Mouse (Mus musculus) liver, embryonic 13.5 days (tissue): ENCODE results near the gene Cyp2b10. TPM values are rescaled to one million over a fixed set of nuclear protein-coding genes. Genes with fewer than 3 reads are reported as not detected.
A peak's percentile ranks its signal among the peaks of the same experiment; 100 is the strongest.
"Not testable (repeated sequence)": the region's sequence is repeated elsewhere in the genome, so short reads cannot be mapped to it uniquely, and the experiment has no call there.

Source experiments
- ATAC-seq: fragments of 200-750 bp; cut with Nextera tagmentation; 2 replicates; pipeline ENCODE4 v1.8.0; 2017; ENCODE audit warnings: low read depth, mild to moderate bottlenecking, moderate number of reproducible peaks, moderate library complexity
- DNase-seq: peaks from one replicate; pipeline ENCODE4 v3.0.0; 2022
- H3K27ac ChIP-seq: fragments of 300-500 bp; sonication (generic); 2 replicates; pipeline ENCODE4 v1.5.1; 2015; ENCODE audit warnings: moderate library complexity, mild to moderate bottlenecking, inconsistent platforms
- H3K27me3 ChIP-seq: fragments of 300-500 bp; sonication (generic); 2 replicates; pipeline ENCODE4 v1.6.1; 2015; ENCODE audit warnings: mild to moderate bottlenecking, inconsistent platforms
- H3K36me3 ChIP-seq: fragments of 300-500 bp; sonication (generic); 2 replicates; pipeline ENCODE4 v1.6.1; 2015; ENCODE audit warnings: mild to moderate bottlenecking, inconsistent platforms
- H3K4me1 ChIP-seq: fragments of 300-500 bp; sonication (generic); replicated peaks from 2 replicates; pipeline ENCODE4 v1.6.1; 2015; ENCODE audit warnings: inconsistent platforms
- H3K4me2 ChIP-seq: fragments of 300-500 bp; sonication (generic); 2 replicates; pipeline ENCODE4 v1.6.1; 2015; ENCODE audit warnings: inconsistent platforms, mild to moderate bottlenecking, moderate library complexity
- H3K4me3 ChIP-seq: fragments of 300-500 bp; sonication (generic); replicated peaks from 2 replicates; pipeline ENCODE4 v1.5.1; 2015; ENCODE audit warnings: mild to moderate bottlenecking, inconsistent platforms
- H3K9ac ChIP-seq: fragments of 300-500 bp; sonication (generic); 2 replicates; pipeline ENCODE4 v1.6.1; 2015; ENCODE audit warnings: mild to moderate bottlenecking, inconsistent platforms
- H3K9me3 ChIP-seq: fragments of 300-500 bp; sonication (generic); replicated peaks from 2 replicates; pipeline ENCODE4 v1.6.1; 2016; ENCODE audit warnings: inconsistent platforms
- WGBS: fragments of 180-500 bp; shearing (Covaris S2); methylation state at CpG from one replicate; pipeline ENCODE4 v1.1.7; 2015; ENCODE audit not compliant: insufficient replicate concordance; 5-methylcytosine and 5-hydroxymethylcytosine counted together
- polyA plus RNA-seq: library from polyadenylated mRNA; unstranded; fragments of >200 nt; fragmentation: Nextera tagmentation; extraction: Ambion mirVana; gene quantifications from 2 replicates; pipeline ENCODE4 v1.2.1, GENCODE M21; 2015

Cyp2b10 gene
- polyA plus RNA-seq, 1 experiment from 2014 or later: 0.05 TPM

- peaks cover 15% of the 10 kb centered on the region; the same call in 1 of the 2 replicates for H3K27me3 ChIP-seq
- not testable (repeated sequence) for ATAC-seq, H3K9me3 ChIP-seq, H3K4me3 ChIP-seq, DNase-seq, H3K4me2 ChIP-seq, H3K27ac ChIP-seq, H3K9ac ChIP-seq, H3K36me3 ChIP-seq, H3K4me1 ChIP-seq
- 17% methylated on average over 7 of the region's 7 CpGs for WGBS
Measured at GRCm38 (mm10) chr7:25880721-25881120, 16.7 kb upstream of the Cyp2b10 start.

GRCm38 (mm10) chr7:25884272-25884671 is 13.1 kb upstream of the Cyp2b10 start:
- H3K4me2 ChIP-seq: no peak overlapping the region
- H3K27me3 ChIP-seq: peaks cover 15% of the 10 kb centered on the region; the same call in 1 of the 2 replicates
- no peaks in the 10 kb centered on the region for H3K36me3 ChIP-seq
- no peak for DNase-seq
- WGBS: 51% methylated on average over 1 of the region's 1 CpGs
- H3K9me3 ChIP-seq: no peaks in the 10 kb centered on the region
- no peak for ATAC-seq
- no peak overlapping the region for H3K27ac ChIP-seq
- H3K4me1 ChIP-seq: no peaks in the 10 kb centered on the region
- H3K4me3 ChIP-seq: no peak overlapping the region
- H3K9ac ChIP-seq: no peak overlapping the region

DNA sequence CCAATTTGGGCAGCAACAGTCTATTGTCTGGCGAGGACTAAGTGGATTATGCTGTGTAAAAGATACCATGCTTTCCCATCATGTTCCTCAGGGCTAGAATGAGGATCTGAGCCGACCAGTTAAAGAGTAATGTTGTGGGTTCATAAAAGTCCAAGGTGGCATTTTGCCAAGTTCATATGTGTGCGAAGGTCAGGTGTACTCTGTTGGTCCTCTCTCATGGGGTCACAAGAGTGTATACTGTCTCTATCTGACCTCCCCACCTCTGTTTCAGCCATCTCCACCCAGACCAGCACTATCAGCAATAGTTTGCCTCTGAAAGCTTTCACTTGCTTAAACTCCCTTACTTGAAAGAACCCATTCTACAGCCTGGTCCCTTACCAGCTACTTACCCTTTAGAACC is 9.7 kb upstream of the Cyp2b10 start:
- ATAC-seq: no peak
- WGBS: 49% methylated on average over 3 of the region's 3 CpGs

GRCm38 (mm10) chr7:25893159-25893558 is 4.3 kb upstream of the Cyp2b10 start:
- Histone ChIP-seq H3K27me3 (no peaks in the 10 kb centered on the region), H3K4me3 (no peak overlapping the region), H3K9me3 (no peaks in the 10 kb centered on the region), H3K36me3 (no peaks in the 10 kb centered on the region), H3K4me1 (no peaks in the 10 kb centered on the region), H3K4me2 (no peak overlapping the region), H3K9ac (no peak overlapping the region), H3K27ac (no peak overlapping the region)
- WGBS: 74% methylated on average over 5 of the region's 5 CpGs
- DNase-seq: no peak
- ATAC-seq: no peak

More for the DNA sequence above, 9.7 kb upstream of the Cyp2b10 start:
- no peak overlapping the region for H3K4me2 ChIP-seq
- H3K9ac ChIP-seq: no peak overlapping the region
- H3K4me3 ChIP-seq: no peak overlapping the region
- no peaks in the 10 kb centered on the region for H3K4me1 ChIP-seq
- no peaks in the 10 kb centered on the region for H3K27me3 ChIP-seq
- H3K9me3 ChIP-seq: no peaks in the 10 kb centered on the region
- no peak overlapping the region for H3K27ac ChIP-seq
- DNase-seq: no peak
- no peaks in the 10 kb centered on the region for H3K36me3 ChIP-seq

DNA sequence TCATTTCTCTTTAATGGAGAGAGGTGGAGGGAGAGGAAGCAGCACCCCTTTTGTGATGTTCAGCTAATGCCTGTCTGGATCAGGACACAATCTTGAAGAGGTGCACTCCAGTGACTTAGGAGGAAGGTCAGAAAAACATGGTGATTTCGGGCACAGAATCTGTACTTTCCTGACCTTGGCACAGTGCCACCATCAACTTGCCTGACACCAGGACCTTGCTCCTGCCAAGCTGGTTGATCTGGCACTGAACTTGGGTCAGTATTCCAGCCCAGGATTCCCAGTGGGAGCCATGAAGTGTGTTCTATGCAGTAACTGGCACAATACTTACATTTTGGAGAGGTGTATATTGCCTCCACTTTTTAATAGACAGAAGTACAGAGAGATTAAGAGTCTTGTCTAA is 2.3 kb upstream of the Cyp2b10 start:
- H3K4me1 ChIP-seq: no peaks in the 10 kb centered on the region
- no peak overlapping the region for H3K9ac ChIP-seq
- no peak overlapping the region for H3K4me2 ChIP-seq
- WGBS: 32% methylated on average over 1 of the region's 1 CpGs
- H3K27me3 ChIP-seq: no peaks in the 10 kb centered on the region
- no peak overlapping the region for H3K27ac ChIP-seq
- H3K36me3 ChIP-seq: no peaks in the 10 kb centered on the region
- H3K4me3 ChIP-seq: no peak overlapping the region
- ATAC-seq (no peak), DNase-seq (no peak)
- H3K9me3 ChIP-seq: no peaks in the 10 kb centered on the region

DNA sequence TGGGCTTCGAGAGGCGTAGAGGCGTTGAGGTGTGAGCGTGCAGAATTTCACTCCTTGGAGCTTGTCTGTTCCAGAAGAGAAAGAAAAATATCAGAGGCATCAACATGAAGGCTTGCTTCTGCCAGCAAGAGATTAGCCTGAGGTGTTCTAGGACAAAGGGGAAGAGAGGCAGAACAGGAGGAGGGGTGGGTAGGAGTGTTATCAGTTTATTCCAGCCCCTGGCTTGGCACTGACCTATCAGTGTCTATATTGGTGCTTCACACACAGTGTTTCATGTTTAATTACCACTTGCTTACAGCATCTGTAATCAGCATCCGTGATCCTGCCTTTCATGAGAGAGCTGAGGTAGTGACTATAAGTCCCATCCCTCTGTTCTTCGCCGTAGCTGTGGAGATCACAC is 644 bp downstream of the Cyp2b10 start:
- Histone ChIP-seq H3K9me3 (no peaks in the 10 kb centered on the region), H3K36me3 (no peaks in the 10 kb centered on the region), H3K4me3 (no peak overlapping the region), H3K9ac (no peak overlapping the region), H3K4me1 (no peaks in the 10 kb centered on the region), H3K4me2 (no peak overlapping the region), H3K27ac (no peak overlapping the region), H3K27me3 (no peaks in the 10 kb centered on the region)
- DNase-seq (no peak), ATAC-seq (peak; percentile 47; the same call in 1 of the 2 replicates)
- 50% methylated on average over 7 of the region's 7 CpGs for WGBS

DNA sequence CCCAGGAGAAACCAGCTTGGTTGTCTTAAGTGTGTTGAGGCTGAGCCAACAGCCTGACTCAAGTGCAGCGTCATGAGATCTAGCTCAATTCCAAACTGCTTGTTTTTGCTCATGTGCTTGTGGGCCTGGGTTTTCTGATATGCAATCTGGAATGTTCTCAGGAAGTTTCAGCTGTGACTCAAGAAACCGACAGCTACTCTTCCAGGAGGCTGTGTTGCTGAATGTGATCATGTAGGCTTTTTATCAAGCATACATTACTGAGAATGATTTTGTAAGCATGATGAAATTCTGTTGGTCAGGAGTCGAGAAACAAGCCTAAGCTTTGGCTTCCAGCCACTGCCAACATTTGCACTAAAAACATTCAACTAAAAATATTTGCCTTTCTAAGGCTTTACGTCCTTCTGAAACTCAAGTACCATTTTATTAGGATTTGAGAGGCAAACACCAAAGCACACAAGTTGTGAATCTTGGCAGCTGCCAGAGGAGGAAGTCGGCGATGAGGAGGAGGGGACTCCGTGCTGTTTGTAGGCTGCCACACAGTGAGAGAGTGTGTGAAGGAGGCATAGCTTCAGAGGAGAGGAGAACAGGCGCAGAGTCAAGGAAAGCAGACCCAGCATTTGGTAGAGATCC is 4.8 kb downstream of the Cyp2b10 start:
- Histone ChIP-seq H3K9ac (no peak overlapping the region), H3K9me3 (no peaks in the 10 kb centered on the region), H3K27me3 (no peaks in the 10 kb centered on the region), H3K4me3 (no peak overlapping the region), H3K4me1 (no peaks in the 10 kb centered on the region), H3K27ac (no peak overlapping the region), H3K36me3 (no peaks in the 10 kb centered on the region), H3K4me2 (no peak overlapping the region)
- 27% methylated on average over 8 of the region's 8 CpGs for WGBS
- no peak for DNase-seq
- ATAC-seq: no peak

GRCm38 (mm10) chr7:25903156-25903555 is 5.7 kb downstream of the Cyp2b10 start:
- Histone ChIP-seq H3K36me3 (no peaks in the 10 kb centered on the region), H3K4me2 (no peak overlapping the region), H3K4me3 (no peak overlapping the region), H3K4me1 (no peaks in the 10 kb centered on the region), H3K27ac (no peak overlapping the region), H3K27me3 (no peaks in the 10 kb centered on the region), H3K9me3 (no peaks in the 10 kb centered on the region), H3K9ac (no peak overlapping the region)
- WGBS: 25% methylated on average over 14 of the region's 14 CpGs
- ATAC-seq: no peak
- DNase-seq: no peak

DNA sequence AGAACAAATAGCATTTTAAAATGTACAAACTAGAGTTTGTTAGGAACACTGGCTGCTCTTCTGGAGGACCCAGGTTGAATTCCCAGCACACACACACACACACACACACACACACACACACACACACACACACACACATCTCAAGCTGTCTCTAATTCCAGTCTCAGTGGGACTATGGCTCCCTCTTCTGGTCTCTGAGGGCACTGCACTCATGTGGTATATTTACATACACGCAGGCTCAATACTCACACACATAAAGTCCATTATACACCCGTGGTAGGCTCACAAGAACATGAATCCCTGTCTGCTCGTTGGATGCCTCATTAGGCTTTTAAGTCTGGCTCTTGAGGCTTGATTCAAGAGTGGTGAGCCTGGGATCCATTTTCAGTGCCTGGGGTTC is 6.6 kb downstream of the Cyp2b10 start:
- 34% methylated on average over 3 of the region's 3 CpGs for WGBS
- Histone ChIP-seq H3K27ac (no peak overlapping the region), H3K27me3 (no peaks in the 10 kb centered on the region), H3K4me2 (no peak overlapping the region), H3K4me3 (no peak overlapping the region), H3K9ac (no peak overlapping the region), H3K4me1 (no peaks in the 10 kb centered on the region), H3K9me3 (no peaks in the 10 kb centered on the region), H3K36me3 (no peaks in the 10 kb centered on the region)
- ATAC-seq (no peak), DNase-seq (no peak)

GRCm38 (mm10) chr7:25904489-25904888 is 7.1 kb downstream of the Cyp2b10 start:
- no peak overlapping the region for H3K4me2 ChIP-seq
- H3K27ac ChIP-seq: no peak overlapping the region
- H3K9ac ChIP-seq: no peak overlapping the region
- no peaks in the 10 kb centered on the region for H3K36me3 ChIP-seq
- no peaks in the 10 kb centered on the region for H3K9me3 ChIP-seq
- ATAC-seq (no peak), DNase-seq (no peak)
- H3K27me3 ChIP-seq: no peaks in the 10 kb centered on the region
- H3K4me3 ChIP-seq: no peak overlapping the region
- H3K4me1 ChIP-seq: no peaks in the 10 kb centered on the region
- WGBS: 54% methylated on average over 10 of the region's 10 CpGs

GRCm38 (mm10) chr7:25907380-25907779 is 10.0 kb downstream of the Cyp2b10 start:
- H3K27ac ChIP-seq: no peak overlapping the region
- ATAC-seq: no peak

DNA sequence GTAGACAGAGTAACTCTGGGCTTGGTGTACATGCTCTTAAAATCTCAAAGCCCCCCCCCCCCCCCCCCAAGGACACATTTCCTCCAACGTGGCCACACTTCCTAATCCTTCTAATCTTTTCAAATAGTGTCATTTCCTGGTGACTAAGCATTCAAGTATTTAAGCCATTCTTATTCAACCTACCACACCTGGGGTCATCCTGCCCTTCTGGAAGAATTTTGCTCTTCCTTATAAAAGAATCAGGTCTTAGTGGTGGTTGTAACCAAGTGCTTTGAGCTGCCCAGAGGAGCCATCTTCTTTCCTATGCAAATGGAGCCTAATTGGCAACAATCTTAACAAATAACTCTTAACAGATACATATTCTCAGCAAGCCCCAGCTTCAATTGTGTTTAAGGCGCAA is 12.6 kb downstream of the Cyp2b10 start:
- Histone ChIP-seq H3K9ac (no peak overlapping the region), H3K36me3 (no peaks in the 10 kb centered on the region), H3K27ac (no peak overlapping the region), H3K4me1 (no peaks in the 10 kb centered on the region), H3K27me3 (no peaks in the 10 kb centered on the region), H3K4me3 (no peak overlapping the region), H3K9me3 (no peaks in the 10 kb centered on the region), H3K4me2 (no peak overlapping the region)
- no peak for ATAC-seq
- WGBS: 45% methylated on average over 2 of the region's 2 CpGs
- no peak for DNase-seq

More at GRCm38 (mm10) chr7:25907380-25907779, 10.0 kb downstream of the Cyp2b10 start:
- no peaks in the 10 kb centered on the region for H3K4me1 ChIP-seq
- no peak overlapping the region for H3K4me3 ChIP-seq
- no peak overlapping the region for H3K9ac ChIP-seq
- no peak for DNase-seq
- no peaks in the 10 kb centered on the region for H3K9me3 ChIP-seq
- no peaks in the 10 kb centered on the region for H3K27me3 ChIP-seq
- H3K36me3 ChIP-seq: no peaks in the 10 kb centered on the region
- WGBS: 62% methylated on average over 6 of the region's 6 CpGs
- H3K4me2 ChIP-seq: no peak overlapping the region
